Mouse (Mus musculus) cerebellum, postnatal 14 days (tissue): ENCODE measurements around the gene Olfr1105.

Experiments
- DNase-seq, 2 experiments: peaks; one replicate each; pipeline ENCODE4 v3.0.0; 2021; ENCODE audit warnings: mixed read lengths in 2 of 2

Gene Olfr1105

GRCm38 (mm10) chr2:87036431-87036830, at the start of gene Olfr1105:
Olfr1105 (minus strand) TSS chr2:87036531.
- DNase-seq: no peak

GRCm38 (mm10) chr2:87075717-87076116, 39.4 kb upstream of the Olfr1105 start, which contains the start of gene Olfr1107:
Olfr1107 (minus strand) TSS chr2:87075817.
- no peak for DNase-seq

- no peak for DNase-seq
These were observed 15.8 kb upstream of the Olfr1105 start, which contains the start of gene Olfr1106 for GRCm38 (mm10) chr2:87052173-87052572. Olfr1106 (minus strand) TSS chr2:87052273.

GRCm38 (mm10) chr2:87026980-87027379, 9.4 kb downstream of the Olfr1105 start, which contains the start of gene Olfr1104:
Olfr1104 (minus strand) TSS chr2:87027080.
- DNase-seq: no peak

GRCm38 (mm10) chr2:86998098-86998497, 38.2 kb downstream of the Olfr1105 start, which contains the start of gene Olfr1102:
Olfr1102 (plus strand) TSS chr2:86998398.
- no peak for DNase-seq

- DNase-seq: no peak
These were observed 45.2 kb downstream of the Olfr1105 start, which contains the start of gene Olfr1101 for GRCm38 (mm10) chr2:86991121-86991520. Olfr1101 (minus strand) TSS chr2:86991221.
